Mouse (Mus musculus) cerebellum, adult 9-10 months (tissue): ENCODE measurements around the gene Uncx.
A peak's percentile ranks its signal among the peaks of the same experiment; 100 is the strongest.

Experiments
- DNase-seq: peaks from one replicate; pipeline ENCODE4 v3.0.0; 2022

The Uncx gene

GRCm38 (mm10) chr5:139543214-139543613, at the start of gene Uncx:
Uncx (plus strand) TSS chr5:139543494.
- peak; percentile 73 for DNase-seq

GRCm38 (mm10) chr5:139493690-139494089, 49.6 kb upstream of the Uncx start:
- no peak for DNase-seq

GRCm38 (mm10) chr5:139495019-139495669, 48.1 kb upstream of the Uncx start:
- DNase-seq = no peak

GRCm38 (mm10) chr5:139496939-139497338, 46.4 kb upstream of the Uncx start:
- DNase-seq = no peak

GRCm38 (mm10) chr5:139498791-139499190, 44.5 kb upstream of the Uncx start:
- no peak for DNase-seq

GRCm38 (mm10) chr5:139502281-139502680, 41.0 kb upstream of the Uncx start:
- no peak for DNase-seq

- peak; percentile 92 for DNase-seq
Measured at GRCm38 (mm10) chr5:139505073-139505606, 38.2 kb upstream of the Uncx start.

- no peak for DNase-seq
Measured at GRCm38 (mm10) chr5:139506207-139506606, 37.1 kb upstream of the Uncx start.

- DNase-seq = no peak
Measured at GRCm38 (mm10) chr5:139510682-139511366, 32.5 kb upstream of the Uncx start.

- no peak for DNase-seq
Measured at GRCm38 (mm10) chr5:139512201-139512600, 31.1 kb upstream of the Uncx start.

GRCm38 (mm10) chr5:139516281-139516680, 27.0 kb upstream of the Uncx start:
- DNase-seq = peak; percentile 66

GRCm38 (mm10) chr5:139520069-139520834, 23.0 kb upstream of the Uncx start:
- no peak for DNase-seq

GRCm38 (mm10) chr5:139521987-139522386, 21.3 kb upstream of the Uncx start:
- DNase-seq = no peak

GRCm38 (mm10) chr5:139528851-139529250, 14.4 kb upstream of the Uncx start:
- no peak for DNase-seq

GRCm38 (mm10) chr5:139535386-139535919, 7.8 kb upstream of the Uncx start:
- DNase-seq = peak; percentile 30

- DNase-seq = peak; percentile 88
Measured at GRCm38 (mm10) chr5:139536211-139536910, 6.9 kb upstream of the Uncx start.

- peak; percentile 41 for DNase-seq
Measured at GRCm38 (mm10) chr5:139536911-139537738, 6.2 kb upstream of the Uncx start.

- no peak for DNase-seq
Measured at GRCm38 (mm10) chr5:139537739-139538135, 5.6 kb upstream of the Uncx start.

- peak; percentile 77 for DNase-seq
Measured at GRCm38 (mm10) chr5:139541151-139542042, 1.9 kb upstream of the Uncx start.

GRCm38 (mm10) chr5:139542043-139542365, 1.3 kb upstream of the Uncx start:
- DNase-seq = no peak

- DNase-seq = peak; percentile 78
Measured at GRCm38 (mm10) chr5:139542556-139542955, 738 bp upstream of the Uncx start.
